Mouse (Mus musculus): ENCODE data around the gene Cyb5d2.

DNA sequence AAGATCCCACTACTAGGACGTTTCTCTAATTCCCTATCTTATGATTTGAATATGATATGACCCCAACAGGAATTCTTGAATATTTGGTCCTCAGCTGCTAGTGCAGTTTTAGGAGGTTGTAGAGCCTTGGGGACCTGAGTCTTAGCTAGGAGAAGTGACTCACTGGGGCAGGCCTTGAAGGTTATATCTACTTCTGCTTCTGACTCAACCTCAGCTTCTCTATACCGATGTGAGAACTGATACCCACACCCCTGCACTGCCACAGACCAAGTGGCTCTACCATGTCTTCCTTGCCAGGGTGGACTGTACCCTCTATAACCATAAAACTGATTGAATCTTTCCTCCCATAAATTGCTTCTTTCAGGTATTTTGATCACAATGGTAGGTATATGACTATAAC is 13.8 kb downstream of the Cyb5d2 start:
- TF ChIP-seq HCFC1 (IDR thresholded peaks at IDR 0.05; ENCODE audit: borderline replicate concordance, insufficient read depth, low read length) (no peak), ZNF384 (IDR thresholded peaks at IDR 0.05; ENCODE audit: low read depth, low read length) (no peak), ZC3H11A (IDR thresholded peaks at IDR 0.05; ENCODE audit: borderline replicate concordance, low read depth, low read length) (no peak), MAFK (IDR thresholded peaks at IDR 0.05; ENCODE audit: insufficient read depth, low read depth, low read length) (no peak), CHD2 (IDR thresholded peaks at IDR 0.05; ENCODE audit: low read depth, low read length) (no peak)

Data from ES-E14 (cell line).